Mouse (Mus musculus): ENCODE results near the gene Pcsk7. TPM values are rescaled to one million over a fixed set of nuclear protein-coding genes. Genes with fewer than 3 reads are reported as not detected.
A peak's percentile ranks its signal among the peaks of the same experiment; 100 is the strongest.

Pcsk7 gene
- polyA plus RNA-seq, 1 experiment, result 17.2 TPM

DNA sequence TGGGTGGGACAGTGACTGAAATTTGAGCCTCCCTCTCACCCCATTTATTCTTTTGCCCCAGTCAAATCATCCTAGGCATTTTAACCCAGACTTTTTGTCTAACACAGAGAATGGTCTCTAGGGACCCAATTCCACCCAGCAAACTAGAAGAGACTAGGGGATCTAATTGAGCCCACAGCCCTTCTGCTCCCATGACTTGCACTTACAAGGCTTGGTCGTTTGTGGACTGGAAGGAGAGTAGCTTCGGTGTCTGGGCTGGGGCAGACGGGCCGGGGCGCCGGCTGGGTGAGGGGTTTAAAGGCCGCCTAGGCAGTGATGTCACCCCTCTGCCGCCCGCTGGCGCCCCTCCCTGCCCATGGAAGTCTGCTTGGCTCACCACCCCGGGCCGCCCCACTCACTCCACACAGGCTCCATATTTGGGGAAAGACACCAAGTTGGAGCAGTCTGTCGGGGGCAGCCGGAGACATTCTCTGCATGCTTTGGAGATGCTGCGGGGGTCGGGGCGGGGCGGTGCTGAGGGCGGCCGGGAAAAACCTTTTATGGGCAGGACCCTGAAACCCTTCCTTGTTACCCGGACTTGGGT lies 29.4 kb downstream of the Pcsk7 start, which contains the start of gene Tagln:
Tagln (minus strand) TSS at position 431 of the 583 bp plus-strand sequence.
- H3K27me3 ChIP-seq (ENCODE audit: control insufficient read depth, insufficient read depth, insufficient read length), result no peaks in the 10 kb centered on the region
- H3K36me3 ChIP-seq (ENCODE audit: control insufficient read depth, insufficient read depth), result no peaks in the 10 kb centered on the region
- TF ChIP-seq REST (IDR thresholded peaks at IDR 0.05; ENCODE audit: insufficient read depth, insufficient read length) (no peak), POLR2A (IDR thresholded peaks at IDR 0.05; ENCODE audit: insufficient read length, low read depth) (no peak), SRF (IDR thresholded peaks at IDR 0.05; ENCODE audit: control insufficient read depth, insufficient read length, low read depth) (peak; percentile 56), MYOG (IDR thresholded peaks at IDR 0.05; ENCODE audit: control insufficient read depth in 1 of 3, insufficient read depth in 1 of 3, insufficient read length in 2 of 3, low read depth in 2 of 3) (no peak), TCF3 (IDR thresholded peaks at IDR 0.05; ENCODE audit: insufficient read length, low read depth) (no peak)
- H3K4me2 ChIP-seq (ENCODE audit: low read depth), result peak within 1 kb of the TSS; percentile 65
- H3ac ChIP-seq (ENCODE audit: control insufficient read depth, insufficient read length), result no peak within 1 kb of the TSS
- no peak within 1 kb of the TSS for H3K4me3 ChIP-seq
- H3K79me2 ChIP-seq (ENCODE audit: control insufficient read depth, insufficient read depth), result no peaks in the 10 kb centered on the region

DNA sequence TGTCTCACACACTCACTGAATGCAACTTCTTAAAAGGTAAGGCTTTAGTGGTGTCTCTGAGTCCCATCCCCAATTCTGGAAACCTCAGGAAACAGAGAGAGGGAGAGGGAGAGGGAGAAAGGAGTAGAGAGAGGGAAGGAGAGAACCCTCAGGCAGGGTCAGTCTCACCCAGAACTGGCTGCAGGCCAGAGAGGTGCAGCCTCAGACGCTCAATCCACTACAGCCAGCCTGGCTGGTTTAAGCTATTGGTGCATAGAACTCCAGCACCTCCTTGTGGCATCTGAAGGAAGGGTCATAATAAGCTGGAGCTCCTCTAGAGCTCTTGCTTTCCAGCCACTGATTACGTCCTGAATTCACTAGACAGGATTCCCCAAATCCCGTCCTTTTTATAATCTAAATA lies 30.6 kb downstream of the Pcsk7 start:
- Histone ChIP-seq H3K4me2 (ENCODE audit: low read depth) (no peak overlapping the region), H3ac (ENCODE audit: control insufficient read depth, insufficient read length) (no peak overlapping the region), H3K36me3 (ENCODE audit: control insufficient read depth, insufficient read depth) (no peaks in the 10 kb centered on the region), H3K4me3 (no peak overlapping the region), H3K27me3 (ENCODE audit: control insufficient read depth, insufficient read depth, insufficient read length) (no peaks in the 10 kb centered on the region), H3K79me2 (ENCODE audit: control insufficient read depth, insufficient read depth) (no peaks in the 10 kb centered on the region)
- TF ChIP-seq POLR2AphosphoS2 (IDR thresholded peaks at IDR 0.05; ENCODE audit: insufficient read length, low read depth), result peak; percentile 27
- no peak for TF ChIP-seq TCF3 (IDR thresholded peaks at IDR 0.05; ENCODE audit: insufficient read length, low read depth)

DNA sequence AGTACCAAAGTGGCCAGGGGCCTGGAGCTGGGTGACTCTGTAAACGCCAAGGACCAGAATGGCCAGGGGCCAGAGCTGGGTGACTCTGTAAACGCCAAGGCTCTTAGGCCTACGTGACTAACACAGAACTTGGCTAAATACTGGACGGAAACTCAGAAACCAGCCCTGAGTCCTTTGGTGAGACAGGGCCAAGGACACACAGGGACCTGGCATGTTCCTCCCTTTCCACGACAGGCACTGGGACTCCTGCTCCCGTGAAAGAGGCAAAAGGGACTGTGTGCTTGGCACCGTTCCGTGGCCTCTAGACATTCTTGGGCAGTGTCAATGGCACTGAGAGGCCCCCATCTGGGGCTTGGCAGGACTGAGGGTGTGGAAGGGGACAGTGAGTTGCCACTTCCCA lies 31.8 kb downstream of the Pcsk7 start:
- Histone ChIP-seq H3K4me2 (ENCODE audit: low read depth) (no peak overlapping the region), H3K36me3 (ENCODE audit: control insufficient read depth, insufficient read depth) (no peaks in the 10 kb centered on the region), H3ac (ENCODE audit: control insufficient read depth, insufficient read length) (no peak overlapping the region), H3K79me2 (ENCODE audit: control insufficient read depth, insufficient read depth) (no peaks in the 10 kb centered on the region), H3K27me3 (ENCODE audit: control insufficient read depth, insufficient read depth, insufficient read length) (no peaks in the 10 kb centered on the region), H3K4me3 (no peak overlapping the region)
- TF ChIP-seq MYOD1 (IDR thresholded peaks at IDR 0.05; ENCODE audit: control insufficient read depth in 1 of 3, insufficient read length in 2 of 3, low read depth in 2 of 3) (no peak), CEBPB (IDR thresholded peaks at IDR 0.05; ENCODE audit: insufficient read depth, poor library complexity, severe bottlenecking) (no peak), POLR2AphosphoS2 (IDR thresholded peaks at IDR 0.05; ENCODE audit: insufficient read length, low read depth) (no peak), MAX (IDR thresholded peaks at IDR 0.05; ENCODE audit: low read depth) (no peak), TCF3 (IDR thresholded peaks at IDR 0.05; ENCODE audit: insufficient read length, low read depth) (no peak), E2F4 (IDR thresholded peaks at IDR 0.05; ENCODE audit: insufficient read depth) (no peak), POLR2A (IDR thresholded peaks at IDR 0.05; ENCODE audit: insufficient read length, low read depth) (no peak), SRF (IDR thresholded peaks at IDR 0.05; ENCODE audit: control insufficient read depth, insufficient read length, low read depth) (no peak), USF1 (IDR thresholded peaks at IDR 0.05; ENCODE audit: low read depth) (no peak), REST (IDR thresholded peaks at IDR 0.05; ENCODE audit: insufficient read depth, insufficient read length) (no peak), MYOG (IDR thresholded peaks at IDR 0.05; ENCODE audit: control insufficient read depth in 1 of 3, insufficient read depth in 1 of 3, insufficient read length in 2 of 3, low read depth in 2 of 3) (no peak), TCF12 (IDR thresholded peaks at IDR 0.05; ENCODE audit: insufficient read depth, poor library complexity, severe bottlenecking) (no peak)

DNA sequence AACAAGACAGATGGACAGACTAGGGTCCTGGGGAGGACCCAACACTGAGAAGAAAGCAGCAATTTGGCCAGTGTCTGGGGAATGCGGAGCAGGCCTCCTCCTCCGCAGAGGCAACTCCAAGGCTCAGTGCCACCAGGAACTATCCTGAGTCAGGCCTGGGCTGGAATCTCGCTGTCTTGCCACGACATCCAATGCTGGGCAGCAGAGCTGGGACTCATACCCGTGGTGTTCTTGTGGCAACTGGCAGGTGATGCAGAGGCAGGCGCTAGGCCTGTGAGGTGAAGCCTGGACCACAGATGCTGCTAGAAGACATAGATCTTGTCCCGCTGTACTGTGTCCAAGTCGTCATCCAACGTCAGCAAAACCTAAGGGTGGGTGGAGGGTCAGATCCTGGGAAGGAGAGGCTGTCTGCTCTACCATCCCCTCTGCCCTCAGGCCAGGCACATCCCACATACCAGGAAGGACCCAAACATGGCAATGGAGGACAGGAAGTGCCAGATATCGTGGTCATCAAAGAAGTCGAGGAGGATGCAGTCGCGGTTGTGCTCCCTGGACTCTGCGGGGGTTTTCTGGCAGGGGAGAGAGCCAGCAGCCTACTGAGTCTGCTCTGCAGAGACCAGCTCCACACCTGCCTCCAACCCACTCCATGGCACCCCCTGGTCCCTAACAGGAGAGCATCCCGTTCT lies 32.8 kb downstream of the Pcsk7 start:
- TF ChIP-seq TCF3 (IDR thresholded peaks at IDR 0.05; ENCODE audit: insufficient read length, low read depth), result no peak
- no peak for TF ChIP-seq MYOD1 (IDR thresholded peaks at IDR 0.05; ENCODE audit: control insufficient read depth in 1 of 3, insufficient read length in 2 of 3, low read depth in 2 of 3)
- TF ChIP-seq CEBPB (IDR thresholded peaks at IDR 0.05; ENCODE audit: insufficient read depth, poor library complexity, severe bottlenecking), result no peak
- no peak for TF ChIP-seq REST (IDR thresholded peaks at IDR 0.05; ENCODE audit: insufficient read depth, insufficient read length)
- no peak for TF ChIP-seq USF1 (IDR thresholded peaks at IDR 0.05; ENCODE audit: low read depth)
- no peak for TF ChIP-seq TCF12 (IDR thresholded peaks at IDR 0.05; ENCODE audit: insufficient read depth, poor library complexity, severe bottlenecking)
- no peak for TF ChIP-seq SRF (IDR thresholded peaks at IDR 0.05; ENCODE audit: control insufficient read depth, insufficient read length, low read depth)
- no peak for TF ChIP-seq POLR2AphosphoS2 (IDR thresholded peaks at IDR 0.05; ENCODE audit: insufficient read length, low read depth)
- no peak overlapping the region for H3K4me3 ChIP-seq
- no peak overlapping the region for H3ac ChIP-seq (ENCODE audit: control insufficient read depth, insufficient read length)
- H3K36me3 ChIP-seq (ENCODE audit: control insufficient read depth, insufficient read depth), result no peaks in the 10 kb centered on the region
- H3K4me2 ChIP-seq (ENCODE audit: low read depth), result no peak overlapping the region
- H3K79me2 ChIP-seq (ENCODE audit: control insufficient read depth, insufficient read depth), result no peaks in the 10 kb centered on the region
- no peaks in the 10 kb centered on the region for H3K27me3 ChIP-seq (ENCODE audit: control insufficient read depth, insufficient read depth, insufficient read length)

DNA sequence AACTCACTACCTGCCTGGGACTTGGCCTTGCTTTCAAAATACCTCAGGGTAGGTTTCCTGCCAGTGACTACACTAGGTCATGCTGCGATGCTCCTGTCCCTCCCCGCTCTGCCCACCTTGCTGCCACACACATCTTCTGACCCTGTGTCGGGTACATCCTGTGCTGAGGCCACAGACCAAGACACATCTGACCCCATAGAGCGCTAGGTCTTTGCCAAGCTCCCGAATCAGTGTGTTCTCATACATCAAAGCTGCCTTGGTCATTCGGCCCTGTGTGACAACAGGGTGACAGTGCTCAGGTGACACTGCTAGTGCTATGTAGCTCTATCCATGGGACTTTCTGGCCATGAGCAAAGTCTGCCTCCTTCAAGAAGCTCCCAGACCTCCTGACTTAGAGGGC lies 33.5 kb downstream of the Pcsk7 start:
- Histone ChIP-seq H3K4me2 (ENCODE audit: low read depth) (no peak overlapping the region), H3K79me2 (ENCODE audit: control insufficient read depth, insufficient read depth) (no peaks in the 10 kb centered on the region), H3ac (ENCODE audit: control insufficient read depth, insufficient read length) (no peak overlapping the region), H3K4me3 (no peak overlapping the region), H3K27me3 (ENCODE audit: control insufficient read depth, insufficient read depth, insufficient read length) (no peaks in the 10 kb centered on the region), H3K36me3 (ENCODE audit: control insufficient read depth, insufficient read depth) (no peaks in the 10 kb centered on the region)
- no peak for TF ChIP-seq MAX (IDR thresholded peaks at IDR 0.05; ENCODE audit: low read depth)
- no peak for TF ChIP-seq TCF12 (IDR thresholded peaks at IDR 0.05; ENCODE audit: insufficient read depth, poor library complexity, severe bottlenecking)
- TF ChIP-seq CEBPB (IDR thresholded peaks at IDR 0.05; ENCODE audit: insufficient read depth, poor library complexity, severe bottlenecking), result no peak
- no peak for TF ChIP-seq POLR2A (IDR thresholded peaks at IDR 0.05; ENCODE audit: insufficient read length, low read depth)
- no peak for TF ChIP-seq MYOD1 (IDR thresholded peaks at IDR 0.05; ENCODE audit: control insufficient read depth in 1 of 3, insufficient read length in 2 of 3, low read depth in 2 of 3)
- TF ChIP-seq SRF (IDR thresholded peaks at IDR 0.05; ENCODE audit: control insufficient read depth, insufficient read length, low read depth), result no peak

Data from myocyte (in vitro differentiated cells).